Mouse (Mus musculus) heart, postnatal 14 days (tissue): Measurements from ENCODE around the gene Cebpa. TPM values are rescaled to one million over a fixed set of nuclear protein-coding genes. Genes with fewer than 3 reads are reported as not detected.

Experiments used
- DNase-seq, 2 experiments: peaks; one replicate each; pipeline ENCODE4 v3.0.0; 2021 to 2022
- intact Hi-C: fragments of 180-260 bp; cut with DNase I; formaldehyde crosslinking; loops from one replicate; pipeline ENCODE4 v1.15.1; 2025
- total RNA-seq, 2 experiments: library from RNA; stranded (reverse); gene quantifications; 2 replicates each; pipeline ENCODE4 v1.2.3; 2021

The Cebpa gene
- total RNA-seq, 2 experiments from 2014 or later = 5.2 to 11.5 TPM

GRCm38 (mm10) chr7:35139880-35140279 is 20.8 kb downstream of the Cebpa start:
- no peak for DNase-seq
- intact Hi-C loops = no loop called here

- intact Hi-C loops = no loop called here
Measured at GRCm38 (mm10) chr7:35141519-35141918, 22.4 kb downstream of the Cebpa start.

GRCm38 (mm10) chr7:35142522-35142921 is 23.4 kb downstream of the Cebpa start:
- intact Hi-C loops = no loop called here
- DNase-seq = no peak

More at GRCm38 (mm10) chr7:35141519-35141918, 22.4 kb downstream of the Cebpa start:
- no peak for DNase-seq

- no peak for DNase-seq
- intact Hi-C loops = no loop called here
Measured at GRCm38 (mm10) chr7:35143864-35144618, 24.9 kb downstream of the Cebpa start.

- intact Hi-C loops = no loop called here
- no peak for DNase-seq
Measured at GRCm38 (mm10) chr7:35145068-35145467, 26.0 kb downstream of the Cebpa start.

- no peak for DNase-seq
- intact Hi-C loops = no loop called here
Measured at GRCm38 (mm10) chr7:35146269-35146668, 27.2 kb downstream of the Cebpa start.

- intact Hi-C loops = no loop called here
- no peak for DNase-seq
Measured at GRCm38 (mm10) chr7:35149616-35150433, 30.7 kb downstream of the Cebpa start.

- intact Hi-C loops = no loop called here
- DNase-seq = no peak
Measured at GRCm38 (mm10) chr7:35150860-35151259, 31.8 kb downstream of the Cebpa start.

- no peak for DNase-seq
- intact Hi-C loops = no loop called here
Measured at GRCm38 (mm10) chr7:35154449-35154848, 35.4 kb downstream of the Cebpa start.

- no peak for DNase-seq
- intact Hi-C loops = no loop called here
Measured at GRCm38 (mm10) chr7:35156561-35157477, 37.7 kb downstream of the Cebpa start.

- DNase-seq = no peak
Measured at GRCm38 (mm10) chr7:35157512-35157911, 38.4 kb downstream of the Cebpa start.

GRCm38 (mm10) chr7:35162443-35162842 is 43.4 kb downstream of the Cebpa start:
- intact Hi-C loops = no loop called here

More at GRCm38 (mm10) chr7:35157512-35157911, 38.4 kb downstream of the Cebpa start:
- intact Hi-C loops = no loop called here

GRCm38 (mm10) chr7:35163600-35163999 is 44.5 kb downstream of the Cebpa start:
- intact Hi-C loops = no loop called here
- DNase-seq = peak in 1 of 2 experiments; percentile 53

More at GRCm38 (mm10) chr7:35162443-35162842, 43.4 kb downstream of the Cebpa start:
- DNase-seq = no peak

GRCm38 (mm10) chr7:35164131-35164530 is 45.0 kb downstream of the Cebpa start:
- intact Hi-C loops = no loop called here
- no peak for DNase-seq

- no peak for DNase-seq
- intact Hi-C loops = no loop called here
Measured at GRCm38 (mm10) chr7:35166988-35167387, 47.9 kb downstream of the Cebpa start.

GRCm38 (mm10) chr7:35167925-35168324 is 48.8 kb downstream of the Cebpa start:
- intact Hi-C loops = loop anchor here (2.0 kb wide), 1 partner anchor 49 kb away; the partner anchor contains the start of gene Cebpa
- DNase-seq = no peak

- peak; percentile 87 to 95 for DNase-seq
- intact Hi-C loops = loop anchor here (1.0 to 2.0 kb wide), 2 partner anchors 51 to 143 kb away; partner anchors contain the start of gene Cebpa
Measured at GRCm38 (mm10) chr7:35169341-35169740, 50.2 kb downstream of the Cebpa start.
